Mouse (Mus musculus) heart, embryonic 13.5 days (tissue): ENCODE measurements around the gene Arhgap27. TPM values are rescaled to one million over a fixed set of nuclear protein-coding genes. Genes with fewer than 3 reads are reported as not detected.
"Not testable (repeated sequence)": the region's sequence is repeated elsewhere in the genome, so short reads cannot be mapped to it uniquely, and the experiment has no call there.

ENCODE experiments used
- ATAC-seq: fragments of 200-750 bp; cut with Nextera tagmentation; 2 replicates; pipeline ENCODE4 v1.8.0; 2017; ENCODE audit warnings: moderate TSS enrichment; ENCODE audit not compliant: insufficient number of reproducible peaks, low FRiP score, low TSS enrichment; ENCODE audit errors: extremely low read depth
- H3K27ac ChIP-seq: fragments of 300-500 bp; sonication (generic); replicated peaks from 2 replicates; pipeline ENCODE4 v1.5.1; 2015; ENCODE audit warnings: moderate library complexity, mild to moderate bottlenecking, inconsistent platforms
- H3K27me3 ChIP-seq: fragments of 300-500 bp; sonication (generic); replicated peaks from 2 replicates; pipeline ENCODE4 v1.6.1; 2015; ENCODE audit warnings: mild to moderate bottlenecking, inconsistent platforms
- H3K36me3 ChIP-seq: fragments of 300-500 bp; sonication (generic); 2 replicates; pipeline ENCODE4 v1.6.1; 2015; ENCODE audit warnings: mild to moderate bottlenecking, inconsistent platforms
- H3K4me1 ChIP-seq: fragments of 300-500 bp; sonication (generic); 2 replicates; pipeline ENCODE4 v1.6.1; 2015; ENCODE audit warnings: inconsistent platforms
- H3K4me2 ChIP-seq: fragments of 300-500 bp; sonication (generic); 2 replicates; pipeline ENCODE4 v1.6.1; 2015; ENCODE audit warnings: inconsistent platforms, mild to moderate bottlenecking, moderate library complexity
- H3K4me3 ChIP-seq: fragments of 300-500 bp; sonication (generic); 2 replicates; pipeline ENCODE4 v1.5.1; 2015; ENCODE audit warnings: moderate library complexity, mild to moderate bottlenecking, inconsistent platforms
- H3K9ac ChIP-seq: fragments of 300-500 bp; sonication (generic); 2 replicates; pipeline ENCODE4 v1.6.1; 2015; ENCODE audit warnings: inconsistent platforms, mild to moderate bottlenecking, moderate library complexity
- H3K9me3 ChIP-seq: fragments of 300-500 bp; sonication (generic); 2 replicates; pipeline ENCODE4 v1.6.1; 2016; ENCODE audit warnings: inconsistent platforms
- WGBS: fragments of 180-500 bp; shearing (Covaris S2); methylation state at CpG from one replicate; pipeline ENCODE4 v1.1.7; 2015; ENCODE audit warnings: mixed read lengths; 5-methylcytosine and 5-hydroxymethylcytosine counted together
- polyA plus RNA-seq: library from polyadenylated mRNA; unstranded; fragments of >200 nt; fragmentation: Nextera tagmentation; extraction: Ambion mirVana; gene quantifications from 2 replicates; pipeline ENCODE4 v1.2.1, GENCODE M21; 2015

The Arhgap27 gene
- 5.6 and 5.8 TPM in 2 replicates for polyA plus RNA-seq

DNA sequence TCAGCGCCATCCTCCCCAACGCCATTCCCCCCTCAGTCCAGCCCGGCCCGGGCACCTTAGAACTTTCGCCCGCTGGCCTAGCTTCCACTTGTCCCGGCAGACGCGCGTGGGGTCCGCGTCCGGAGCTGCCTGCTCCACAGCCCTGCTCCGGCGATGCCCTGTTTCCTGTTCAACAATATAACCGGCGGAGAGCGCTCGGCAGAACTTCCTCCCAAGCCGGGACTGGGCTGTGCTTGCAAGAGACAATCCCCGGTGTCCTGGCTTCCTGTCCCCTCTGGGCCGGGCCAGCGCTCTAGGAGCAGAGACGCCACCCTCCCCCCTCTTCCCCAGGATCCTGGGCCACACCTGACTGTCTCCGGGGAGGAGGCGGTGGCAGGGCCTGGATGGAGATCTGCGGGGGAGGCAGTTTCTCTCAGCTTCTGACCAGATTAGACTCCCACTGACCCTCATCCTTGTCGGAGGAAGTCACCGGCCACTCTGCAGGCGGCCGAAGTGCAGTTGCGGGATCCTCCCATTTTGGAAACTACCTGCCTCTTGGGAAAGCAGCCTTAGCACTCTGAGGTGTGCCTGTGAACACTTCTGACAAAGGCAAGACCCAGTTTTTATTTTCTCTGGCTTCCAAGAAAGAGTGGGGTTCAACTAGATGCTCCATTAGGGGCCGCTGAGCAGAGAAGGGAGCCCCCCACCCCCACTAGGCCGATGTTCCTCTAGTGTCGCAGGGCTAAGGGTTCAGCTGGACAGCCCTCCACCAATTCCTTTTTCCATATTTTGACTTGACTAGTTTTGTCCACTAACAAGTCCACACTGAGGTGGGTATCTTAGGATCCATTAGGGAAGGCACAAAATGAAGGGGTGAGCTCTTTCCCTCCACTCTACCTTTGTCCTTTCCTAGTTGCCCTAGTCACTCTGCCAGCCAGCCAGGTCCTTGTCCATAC lies at the start of gene Arhgap27:
TSS of gene Arhgap27 (minus strand) at position 479 of the 935 bp plus-strand sequence.
- no peak for ATAC-seq

DNA sequence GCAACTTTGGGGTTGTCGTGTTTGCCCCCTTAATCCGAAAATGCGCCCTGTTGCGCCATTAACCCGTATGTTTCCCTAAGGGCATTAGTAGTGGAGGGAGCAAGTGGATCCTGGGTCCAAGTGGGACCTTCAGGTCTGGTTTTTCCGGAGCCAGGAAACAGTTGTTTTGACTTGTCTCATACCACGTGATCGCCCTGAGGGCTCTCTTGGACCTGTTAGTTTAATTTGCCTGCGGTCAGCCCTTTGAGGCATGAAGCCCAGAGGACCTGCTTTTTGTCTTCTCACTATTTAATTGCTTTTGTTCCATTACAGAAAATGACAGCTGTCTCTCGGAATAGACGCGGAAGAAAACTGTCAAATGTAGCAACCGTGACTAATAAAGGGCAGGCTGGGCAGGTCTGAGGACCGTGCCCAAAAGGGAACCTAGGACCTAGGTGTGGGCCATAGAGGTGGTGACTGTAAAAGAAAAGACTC lies 49.5 kb upstream of the Arhgap27 start:
- H3K4me2 ChIP-seq = peak overlapping the region; percentile 94
- peak; percentile 41; the same call in 1 of the 2 replicates for ATAC-seq
- peak overlapping the region; percentile 90 for H3K9ac ChIP-seq
- H3K27ac ChIP-seq = peak overlapping the region; percentile 52; the same call in 1 of the 2 replicates
- H3K36me3 ChIP-seq = no peaks in the 10 kb centered on the region
- H3K27me3 ChIP-seq = peaks cover 12% of the 10 kb centered on the region
- H3K9me3 ChIP-seq = no peaks in the 10 kb centered on the region
- WGBS = 3% methylated on average over 14 of the region's 14 CpGs
- H3K4me3 ChIP-seq = peak overlapping the region; percentile 90
- H3K4me1 ChIP-seq = peaks cover 19% of the 10 kb centered on the region

More for the DNA sequence above, at the start of gene Arhgap27:
- H3K4me2 ChIP-seq = peak within 1 kb of the TSS; percentile 84
- H3K36me3 ChIP-seq = peaks cover 31% of the 10 kb centered on the region
- peak within 1 kb of the TSS; percentile 77 for H3K27ac ChIP-seq
- peaks cover 49% of the 10 kb centered on the region for H3K4me1 ChIP-seq
- H3K4me3 ChIP-seq = peak within 1 kb of the TSS; percentile 62
- 2% methylated on average over 35 of the region's 35 CpGs for WGBS
- peak within 1 kb of the TSS; percentile 78 for H3K9ac ChIP-seq
- H3K27me3 ChIP-seq = peaks cover 76% of the 10 kb centered on the region
- H3K9me3 ChIP-seq = no peaks in the 10 kb centered on the region

DNA sequence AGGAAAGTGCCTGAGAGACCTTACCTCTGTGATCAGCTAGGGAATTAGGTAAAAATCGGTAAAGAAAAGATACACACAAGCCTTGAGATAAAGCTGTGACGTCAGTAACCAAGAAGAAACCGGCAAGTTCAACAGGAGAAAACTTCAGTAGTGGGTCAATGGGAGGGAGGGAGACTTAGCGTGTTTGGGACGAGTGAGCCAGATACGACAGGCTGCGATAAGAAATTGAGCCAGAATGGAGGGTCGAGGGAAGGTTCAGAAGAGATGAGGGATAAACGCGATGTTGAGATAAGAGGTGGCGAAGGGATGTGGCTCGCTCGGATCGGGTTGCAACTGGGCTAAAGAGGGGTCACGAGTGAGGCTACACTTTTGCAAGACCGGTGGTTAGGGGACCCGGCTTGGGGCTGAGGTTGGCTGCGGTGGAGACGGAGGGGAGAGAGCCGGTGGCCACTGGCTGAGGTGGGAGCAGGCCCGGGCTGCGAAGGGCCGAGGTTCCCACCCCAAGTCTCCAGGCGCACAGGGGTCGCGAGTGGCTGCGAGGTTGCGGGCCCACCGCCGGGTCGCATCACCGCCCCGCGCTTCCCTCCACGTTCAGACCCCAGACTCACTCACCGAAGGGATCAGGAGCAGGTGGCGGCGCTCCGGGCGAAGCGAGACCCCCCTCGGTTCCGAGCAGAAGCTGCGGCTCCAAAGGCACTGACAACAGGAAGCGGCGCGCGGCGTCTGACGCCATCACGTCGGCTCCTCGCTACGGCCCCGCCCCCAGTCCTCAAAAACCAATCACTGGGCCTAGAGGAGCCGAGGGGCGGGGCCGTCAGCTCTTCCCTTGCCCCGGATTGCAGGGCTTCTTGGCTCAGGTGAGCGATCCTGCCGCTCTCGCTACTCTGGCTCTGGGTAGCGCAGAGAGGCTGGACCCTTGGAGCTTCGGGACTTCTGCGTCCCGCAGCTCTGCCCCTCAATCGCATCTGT lies 48.8 kb upstream of the Arhgap27 start, which contains the start of gene Plekhm1:
TSS of gene Plekhm1 (minus strand) at position 707 of the 969 bp plus-strand sequence.
- peak within 1 kb of the TSS; percentile 52 for H3K27ac ChIP-seq
- peak within 1 kb of the TSS; percentile 90 for H3K4me3 ChIP-seq
- H3K36me3 ChIP-seq = peaks cover 2% of the 10 kb centered on the region; the same call in 1 of the 2 replicates
- ATAC-seq = peak; percentile 95
- peak within 1 kb of the TSS; percentile 90 for H3K9ac ChIP-seq
- H3K4me2 ChIP-seq = peak within 1 kb of the TSS; percentile 94
- H3K9me3 ChIP-seq = no peaks in the 10 kb centered on the region
- peaks cover 12% of the 10 kb centered on the region for H3K27me3 ChIP-seq
- H3K4me1 ChIP-seq = peaks cover 19% of the 10 kb centered on the region
- under 1% methylated on average over 67 of the region's 67 CpGs for WGBS

DNA sequence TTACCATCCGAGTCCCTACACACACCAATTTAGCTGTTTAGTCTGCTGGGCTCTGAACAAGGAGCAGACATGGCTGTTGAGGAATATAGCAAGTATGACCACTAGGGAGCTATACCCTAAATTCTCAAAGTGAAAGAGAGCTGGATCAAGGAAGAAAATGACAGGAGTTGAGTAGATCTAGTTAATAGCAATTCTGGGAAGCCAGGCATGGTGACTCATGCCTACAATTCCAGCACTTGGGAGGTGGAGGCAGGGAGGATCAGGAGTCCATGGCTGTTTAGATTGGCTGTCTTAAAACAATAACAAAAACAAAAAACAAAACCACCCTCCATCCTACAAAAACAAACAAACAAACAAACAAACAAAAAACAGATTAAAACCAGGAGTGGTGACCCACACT lies 47.8 kb upstream of the Arhgap27 start:
- H3K4me2 ChIP-seq = peak overlapping the region; percentile 94
- H3K4me1 ChIP-seq = peaks cover 19% of the 10 kb centered on the region
- no peak overlapping the region for H3K27ac ChIP-seq
- H3K36me3 ChIP-seq = peaks cover 7% of the 10 kb centered on the region
- peaks cover 12% of the 10 kb centered on the region for H3K27me3 ChIP-seq
- WGBS = 87% methylated on average over 1 of the region's 1 CpGs
- no peaks in the 10 kb centered on the region for H3K9me3 ChIP-seq
- ATAC-seq = no peak
- H3K4me3 ChIP-seq = peak overlapping the region; percentile 90
- peak overlapping the region; percentile 90 for H3K9ac ChIP-seq

DNA sequence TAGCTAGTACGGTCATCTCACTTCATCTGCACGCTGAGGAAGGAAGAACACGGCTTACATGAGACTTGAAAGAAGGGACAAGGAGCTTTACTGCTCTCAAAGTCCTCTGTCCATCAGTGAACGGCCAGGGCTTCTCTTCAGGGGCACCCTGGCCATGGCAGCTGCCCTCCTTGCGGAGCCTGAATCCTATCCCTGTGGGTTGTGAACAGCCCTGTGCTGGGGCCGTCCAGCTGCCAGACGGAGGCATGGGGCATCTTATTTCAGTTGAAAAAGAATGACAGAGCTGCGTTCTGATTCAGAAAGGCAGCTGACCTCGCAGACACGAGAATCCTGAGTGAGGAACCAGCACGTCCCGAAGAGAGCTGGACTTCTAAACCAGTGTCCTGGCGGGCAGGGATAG lies 45.4 kb upstream of the Arhgap27 start:
- Histone ChIP-seq H3K4me1 (peaks cover 19% of the 10 kb centered on the region), H3K4me2 (no peak overlapping the region), H3K9ac (no peak overlapping the region), H3K27me3 (peaks cover under 1% of the 10 kb centered on the region; the same call in 1 of the 2 replicates), H3K9me3 (no peaks in the 10 kb centered on the region), H3K36me3 (peaks cover 16% of the 10 kb centered on the region), H3K27ac (no peak overlapping the region), H3K4me3 (no peak overlapping the region)
- WGBS = 88% methylated on average over 13 of the region's 13 CpGs
- ATAC-seq = no peak

DNA sequence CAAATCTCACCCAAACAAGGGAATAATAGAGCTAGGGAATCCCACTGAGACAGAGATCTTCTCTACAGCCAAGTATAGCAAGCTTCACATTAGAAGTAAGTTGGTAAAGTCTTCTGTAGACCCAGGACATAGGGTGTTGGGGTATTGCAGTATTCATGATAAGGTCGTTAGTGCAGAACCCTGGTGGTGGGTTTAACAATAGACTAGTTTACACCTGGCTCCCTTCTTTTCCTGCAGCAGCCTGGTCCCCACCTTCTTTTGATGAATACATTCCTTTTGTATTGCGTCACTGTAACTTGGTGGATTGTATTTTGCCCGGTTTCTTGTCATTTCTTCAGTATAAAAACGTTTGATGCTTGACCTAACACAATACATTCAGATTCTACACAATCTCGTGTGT lies 43.6 kb upstream of the Arhgap27 start:
- not testable (repeated sequence) for H3K27me3 ChIP-seq, H3K27ac ChIP-seq, H3K4me2 ChIP-seq, H3K9me3 ChIP-seq, ATAC-seq, H3K9ac ChIP-seq, H3K4me3 ChIP-seq
- H3K36me3 ChIP-seq = peaks cover 30% of the 10 kb centered on the region
- peaks cover 14% of the 10 kb centered on the region for H3K4me1 ChIP-seq
- 62% methylated on average over 5 of the region's 5 CpGs for WGBS

DNA sequence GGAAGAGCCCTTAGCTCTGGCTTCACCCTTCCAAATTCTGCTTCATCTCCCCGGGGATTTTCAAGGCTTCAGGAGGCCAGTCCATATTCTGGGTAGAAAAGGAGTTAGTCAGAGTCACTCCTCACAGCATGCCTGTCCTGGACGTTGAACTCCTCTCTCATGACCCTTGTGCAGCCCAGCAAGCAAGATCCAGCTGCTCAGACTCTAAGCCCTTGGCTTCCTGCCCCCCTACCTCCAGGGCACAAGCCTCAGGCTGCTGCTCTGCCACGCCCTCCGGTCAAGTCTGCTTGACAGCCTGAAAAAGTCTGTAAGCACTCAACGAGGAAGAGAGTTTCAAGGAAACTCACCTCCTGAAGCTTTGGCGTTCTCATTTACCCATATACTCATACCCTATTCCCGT lies 43.1 kb upstream of the Arhgap27 start:
- Histone ChIP-seq H3K9me3 (no peaks in the 10 kb centered on the region), H3K27me3 (no peaks in the 10 kb centered on the region), H3K9ac (no peak overlapping the region), H3K4me2 (no peak overlapping the region), H3K27ac (no peak overlapping the region), H3K4me1 (peaks cover 9% of the 10 kb centered on the region), H3K4me3 (no peak overlapping the region), H3K36me3 (peaks cover 30% of the 10 kb centered on the region)
- WGBS = 70% methylated on average over 7 of the region's 7 CpGs
- ATAC-seq = no peak

DNA sequence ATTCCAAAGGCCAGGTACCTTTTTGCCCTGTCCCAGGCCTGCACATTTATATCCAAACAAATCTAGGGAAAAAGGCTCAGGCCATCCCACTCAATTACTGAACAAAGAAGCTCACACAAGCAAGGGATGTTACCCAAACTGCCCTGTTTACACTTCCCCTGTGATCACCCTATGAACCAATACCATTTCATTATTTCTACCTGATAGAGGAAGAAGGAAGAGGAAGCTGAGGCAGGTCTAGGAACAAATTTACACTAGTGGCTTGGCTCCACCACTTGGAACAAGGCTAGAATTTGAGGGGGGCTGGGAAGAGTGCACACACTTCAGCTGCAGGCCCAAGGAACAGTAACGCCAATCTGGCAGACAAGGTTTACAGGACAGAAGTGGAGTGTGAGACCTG lies 42.3 kb upstream of the Arhgap27 start:
- no peak for ATAC-seq
- H3K36me3 ChIP-seq = peaks cover 30% of the 10 kb centered on the region

DNA sequence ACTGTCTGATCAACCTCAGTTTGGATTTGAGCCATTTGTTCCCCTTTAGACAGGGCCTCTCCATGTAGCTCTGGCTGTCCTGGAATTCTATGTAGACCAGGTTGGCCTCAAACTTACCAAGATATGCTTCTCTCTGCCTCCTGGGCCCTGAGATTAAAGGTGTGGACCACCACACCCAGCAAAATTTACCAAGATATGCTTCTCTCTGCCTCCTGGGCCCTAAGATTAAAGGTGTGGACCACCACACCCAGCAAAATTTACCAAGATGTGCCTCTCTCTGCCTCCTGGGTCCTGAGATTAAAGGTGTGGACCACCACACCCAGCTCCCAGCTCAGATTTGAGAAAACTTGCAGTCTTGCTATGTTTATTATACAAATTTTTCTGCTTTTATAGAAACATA lies 41.1 kb upstream of the Arhgap27 start:
- no peak for ATAC-seq
- Histone ChIP-seq H3K4me2 (no peak overlapping the region), H3K4me3 (no peak overlapping the region), H3K9ac (no peak overlapping the region), H3K27ac (no peak overlapping the region), H3K36me3 (peaks cover 30% of the 10 kb centered on the region), H3K4me1 (no peaks in the 10 kb centered on the region), H3K27me3 (no peaks in the 10 kb centered on the region), H3K9me3 (no peaks in the 10 kb centered on the region)

More for the DNA sequence above, 42.3 kb upstream of the Arhgap27 start:
- Histone ChIP-seq H3K27ac (no peak overlapping the region), H3K27me3 (no peaks in the 10 kb centered on the region), H3K4me2 (no peak overlapping the region), H3K9me3 (no peaks in the 10 kb centered on the region), H3K4me3 (no peak overlapping the region), H3K4me1 (0 out of 2 replicates have a peak, but pooled peaks cover 2% of the 10 kb centered on the region), H3K9ac (no peak overlapping the region)
- 94% methylated on average over 1 of the region's 1 CpGs for WGBS

DNA sequence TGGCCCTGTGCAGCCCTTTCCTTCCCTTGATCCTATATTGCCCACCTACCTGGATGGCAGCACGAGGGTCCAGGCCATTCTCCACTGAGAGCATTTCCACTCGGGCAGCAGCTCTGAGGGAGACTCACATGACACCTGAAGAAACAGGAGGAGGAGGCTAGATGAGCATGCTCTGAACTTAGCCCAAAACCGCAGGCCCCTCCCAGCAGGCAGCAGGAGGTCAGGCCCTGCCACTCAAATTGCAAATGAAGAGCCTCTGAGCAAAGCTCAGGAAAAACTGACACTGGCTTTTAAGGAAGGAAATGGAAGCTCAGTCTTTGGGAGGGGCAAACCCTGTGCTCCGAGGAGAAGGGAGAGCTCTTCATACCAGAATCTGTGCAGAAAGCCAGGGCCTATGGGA lies 40.3 kb upstream of the Arhgap27 start:
- no peak overlapping the region for H3K4me2 ChIP-seq
- WGBS = 61% methylated on average over 4 of the region's 4 CpGs
- no peak overlapping the region for H3K4me3 ChIP-seq
- H3K27ac ChIP-seq = no peak overlapping the region
- H3K9ac ChIP-seq = no peak overlapping the region
- ATAC-seq = no peak
- H3K9me3 ChIP-seq = no peaks in the 10 kb centered on the region
- H3K4me1 ChIP-seq = no peaks in the 10 kb centered on the region
- H3K27me3 ChIP-seq = no peaks in the 10 kb centered on the region
- H3K36me3 ChIP-seq = peaks cover 30% of the 10 kb centered on the region

DNA sequence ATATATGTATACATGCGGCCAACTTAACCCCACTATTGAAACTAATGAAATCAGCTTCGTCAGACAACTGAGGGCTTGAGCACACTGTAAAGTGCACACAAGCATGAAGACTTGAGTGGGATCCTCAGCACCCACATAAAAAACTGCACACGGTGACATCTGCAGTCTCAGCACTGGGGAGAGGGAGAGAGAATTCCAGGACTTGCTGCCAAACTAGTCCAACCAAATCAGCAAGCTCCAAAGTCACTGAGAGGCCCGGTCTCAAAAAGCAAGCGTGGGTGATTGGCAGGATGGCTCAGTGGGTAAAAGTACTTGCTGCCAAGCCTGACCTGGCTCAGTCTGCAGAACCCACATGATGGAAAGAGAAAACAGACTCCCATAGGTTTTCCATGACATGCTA lies 39.2 kb upstream of the Arhgap27 start:
- no peak for ATAC-seq
- H3K4me1 ChIP-seq = no peaks in the 10 kb centered on the region
- H3K9me3 ChIP-seq = no peaks in the 10 kb centered on the region
- H3K27me3 ChIP-seq = no peaks in the 10 kb centered on the region
- H3K36me3 ChIP-seq = peaks cover 30% of the 10 kb centered on the region
- 86% methylated on average over 5 of the region's 5 CpGs for WGBS
- H3K4me2 ChIP-seq = no peak overlapping the region
- H3K9ac ChIP-seq = no peak overlapping the region
- no peak overlapping the region for H3K27ac ChIP-seq
- no peak overlapping the region for H3K4me3 ChIP-seq
